Mouse (Mus musculus) liver, embryonic 16.5 days (tissue): ENCODE measurements at regions not wholly inside any gene's neighbourhood (a gene's known extent, or its start where the extent isn't known, plus 50 kb on each side); places are given as distances from the start of the nearest gene placed in this dataset.

Source experiments
- ATAC-seq: fragments of 200-750 bp; cut with Nextera tagmentation; 2 replicates; pipeline ENCODE4 v1.8.0; 2017; ENCODE audit warnings: low read depth, mild to moderate bottlenecking, moderate number of reproducible peaks, moderate library complexity
- H3K27ac ChIP-seq: fragments of 300-500 bp; sonication (generic); 2 replicates; pipeline ENCODE4 v1.5.1; 2014; ENCODE audit warnings: mild to moderate bottlenecking, low read length
- H3K27me3 ChIP-seq: fragments of 300-500 bp; sonication (generic); 2 replicates; pipeline ENCODE4 v1.6.1; 2014; ENCODE audit warnings: low read depth, low read length, mixed read lengths; ENCODE audit not compliant: control insufficient read depth, insufficient read depth
- H3K36me3 ChIP-seq: fragments of 300-500 bp; sonication (generic); 2 replicates; pipeline ENCODE4 v1.6.1; 2014; ENCODE audit warnings: mild to moderate bottlenecking; ENCODE audit not compliant: control insufficient read depth, insufficient read depth
- H3K4me1 ChIP-seq: fragments of 300-500 bp; sonication (generic); 2 replicates; pipeline ENCODE4 v1.6.1; 2014; ENCODE audit warnings: low read depth, low read length, mixed read lengths; ENCODE audit not compliant: control insufficient read depth
- H3K4me2 ChIP-seq: fragments of 300-500 bp; sonication (generic); 2 replicates; pipeline ENCODE4 v1.6.1; 2014; ENCODE audit warnings: low read depth, low read length, mixed read lengths
- H3K4me3 ChIP-seq: fragments of 300-500 bp; sonication (generic); 2 replicates; pipeline ENCODE4 v1.5.1; 2014; ENCODE audit warnings: low read depth, mild to moderate bottlenecking, low read length
- H3K9ac ChIP-seq: fragments of 300-500 bp; sonication (generic); 2 replicates; pipeline ENCODE4 v1.6.1; 2014; ENCODE audit warnings: low read depth, low read length
- H3K9me3 ChIP-seq: fragments of 300-500 bp; sonication (generic); replicated peaks from 2 replicates; pipeline ENCODE4 v1.6.1; 2016; ENCODE audit warnings: low read length; ENCODE audit not compliant: control insufficient read depth
- WGBS: fragments of 180-500 bp; shearing (Covaris S2); extraction: QIAGEN DNeasy Blood & Tissue Kit; methylation state at CpG from one replicate; pipeline ENCODE4 v1.1.7; 2014; ENCODE audit not compliant: insufficient replicate concordance; 5-methylcytosine and 5-hydroxymethylcytosine counted together

DNA sequence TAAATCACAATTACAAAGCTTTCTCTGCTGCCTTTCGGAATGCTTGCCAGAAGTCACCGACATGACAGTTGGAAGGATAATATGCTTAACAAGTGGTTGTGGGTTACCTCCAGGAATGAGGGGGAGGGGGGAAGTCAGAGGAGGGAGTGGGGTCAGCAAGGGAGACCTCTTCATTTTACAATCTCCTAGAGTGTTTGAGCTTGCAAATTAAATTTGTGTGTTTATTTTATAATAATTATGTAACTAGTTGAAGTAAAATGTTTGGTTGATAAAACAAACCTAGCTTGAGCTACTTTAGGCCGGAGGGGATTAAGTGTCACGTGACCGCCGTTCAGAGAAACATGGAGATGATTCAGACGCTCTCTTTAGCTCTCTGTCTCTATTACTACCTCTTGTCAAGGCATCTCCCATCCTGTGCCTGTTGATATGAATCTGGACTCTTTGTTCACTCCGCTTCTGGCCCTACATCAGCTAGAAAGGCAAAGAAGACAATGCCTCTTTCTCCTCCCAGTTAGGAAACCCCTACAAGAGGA lies 227.3 kb upstream of the Irx5 start:
- Histone ChIP-seq H3K9ac (no peak overlapping the region), H3K4me1 (no peaks in the 10 kb centered on the region), H3K36me3 (no peaks in the 10 kb centered on the region), H3K4me3 (no peak overlapping the region), H3K9me3 (no peaks in the 10 kb centered on the region), H3K4me2 (no peak overlapping the region), H3K27me3 (no peaks in the 10 kb centered on the region), H3K27ac (no peak overlapping the region)
- no peak for ATAC-seq
- 60% methylated on average over 8 of the region's 8 CpGs for WGBS

- H3K27me3 ChIP-seq, result no peaks in the 10 kb centered on the region
- H3K27ac ChIP-seq, result no peak overlapping the region
- H3K4me3 ChIP-seq, result no peak overlapping the region
- H3K9me3 ChIP-seq, result no peaks in the 10 kb centered on the region
- ATAC-seq, result no peak
- no peak overlapping the region for H3K4me2 ChIP-seq
- H3K36me3 ChIP-seq, result no peaks in the 10 kb centered on the region
- no peak overlapping the region for H3K9ac ChIP-seq
- H3K4me1 ChIP-seq, result no peaks in the 10 kb centered on the region
- 65% methylated on average over 6 of the region's 6 CpGs for WGBS
These were observed 228.0 kb upstream of the Irx5 start for GRCm38 (mm10) chr8:92129241-92130015.

- Histone ChIP-seq H3K9me3 (no peaks in the 10 kb centered on the region), H3K4me3 (no peak overlapping the region), H3K27ac (no peak overlapping the region), H3K4me2 (no peak overlapping the region), H3K4me1 (no peaks in the 10 kb centered on the region), H3K27me3 (no peaks in the 10 kb centered on the region), H3K36me3 (no peaks in the 10 kb centered on the region), H3K9ac (no peak overlapping the region)
- no peak for ATAC-seq
- whole genome bisulfite sequencing, result 55% methylated on average over 3 of the region's 3 CpGs
These were observed 231.8 kb upstream of the Irx5 start for GRCm38 (mm10) chr8:92125631-92126030.

DNA sequence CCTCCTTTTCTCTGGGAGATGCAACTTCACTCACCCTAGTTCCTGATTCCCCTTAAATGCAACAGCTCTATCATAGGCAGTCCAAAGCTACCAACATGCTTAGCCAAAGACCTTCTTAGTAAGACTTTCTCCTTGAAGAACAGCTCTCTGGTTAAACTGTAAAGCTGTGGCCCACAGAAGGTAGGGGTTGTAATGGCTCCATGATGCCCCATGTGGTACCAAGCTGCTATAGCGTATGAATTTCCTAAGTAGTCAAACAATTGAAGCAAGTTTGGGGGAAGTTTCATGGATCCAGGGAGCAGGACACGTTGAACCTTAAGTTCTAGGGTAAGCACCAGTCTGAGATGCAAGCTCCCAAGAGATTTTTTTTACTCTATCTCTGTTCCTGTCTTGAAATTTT lies 236.1 kb upstream of the Irx5 start:
- H3K36me3 ChIP-seq, result no peaks in the 10 kb centered on the region
- no peak overlapping the region for H3K4me2 ChIP-seq
- H3K9me3 ChIP-seq, result no peaks in the 10 kb centered on the region
- no peak for ATAC-seq
- no peak overlapping the region for H3K9ac ChIP-seq
- H3K4me3 ChIP-seq, result no peak overlapping the region
- H3K4me1 ChIP-seq, result no peaks in the 10 kb centered on the region
- no peaks in the 10 kb centered on the region for H3K27me3 ChIP-seq
- no peak overlapping the region for H3K27ac ChIP-seq
- WGBS, result 33% methylated on average over 2 of the region's 2 CpGs

DNA sequence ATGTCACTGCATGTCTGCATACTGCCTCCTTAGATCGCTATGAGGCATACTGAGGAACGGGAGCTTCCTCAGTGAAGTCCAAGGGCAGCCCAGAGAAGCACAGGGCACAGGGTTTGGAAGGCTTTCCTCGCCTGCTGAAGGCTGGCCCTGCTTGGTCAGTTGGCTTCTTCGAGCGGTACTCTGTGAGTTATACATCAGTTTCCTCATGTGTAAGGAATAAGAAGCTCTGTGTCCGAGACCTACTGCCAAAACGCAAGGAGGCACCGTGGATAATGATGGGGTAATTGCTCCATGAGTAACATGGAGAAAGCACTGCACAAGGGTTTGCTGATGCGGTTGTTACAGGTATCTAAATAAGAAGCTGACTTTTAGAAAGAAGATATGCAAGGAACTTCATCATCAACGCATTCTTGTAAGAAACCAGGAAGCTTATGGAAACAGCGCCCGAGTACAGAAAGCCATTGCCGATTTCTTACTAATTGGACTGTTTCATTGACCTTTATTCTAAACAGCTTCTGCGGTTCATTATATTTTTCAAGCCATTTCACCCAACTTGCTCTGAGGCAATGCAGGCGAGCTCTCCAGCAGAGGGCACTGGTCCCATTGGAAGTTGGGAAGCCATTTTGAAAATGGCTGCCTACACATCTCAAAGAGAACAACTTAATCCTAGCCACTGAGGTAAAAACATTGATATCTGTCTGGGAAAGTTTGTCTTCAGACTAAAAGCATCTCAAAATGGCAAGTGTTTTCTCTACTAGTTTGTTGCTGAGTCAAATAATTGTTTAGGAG lies 241.8 kb upstream of the Irx5 start:
- H3K9ac ChIP-seq, result no peak overlapping the region
- no peak overlapping the region for H3K4me3 ChIP-seq
- H3K4me2 ChIP-seq, result no peak overlapping the region
- H3K4me1 ChIP-seq, result no peaks in the 10 kb centered on the region
- no peaks in the 10 kb centered on the region for H3K36me3 ChIP-seq
- 0 out of 2 replicates have a peak, but pooled peaks cover 2% of the 10 kb centered on the region for H3K27me3 ChIP-seq
- H3K9me3 ChIP-seq, result no peaks in the 10 kb centered on the region
- no peak for ATAC-seq
- H3K27ac ChIP-seq, result no peak overlapping the region
- 76% methylated on average over 15 of the region's 15 CpGs for WGBS

GRCm38 (mm10) chr8:92114311-92115275 lies 242.8 kb upstream of the Irx5 start:
- Histone ChIP-seq H3K4me1 (no peaks in the 10 kb centered on the region), H3K27ac (no peak overlapping the region), H3K9ac (no peak overlapping the region), H3K36me3 (no peaks in the 10 kb centered on the region), H3K27me3 (0 out of 2 replicates have a peak, but pooled peaks cover 2% of the 10 kb centered on the region), H3K4me3 (no peak overlapping the region), H3K9me3 (no peaks in the 10 kb centered on the region), H3K4me2 (no peak overlapping the region)
- ATAC-seq, result no peak
- WGBS, result 52% methylated on average over 22 of the region's 22 CpGs

DNA sequence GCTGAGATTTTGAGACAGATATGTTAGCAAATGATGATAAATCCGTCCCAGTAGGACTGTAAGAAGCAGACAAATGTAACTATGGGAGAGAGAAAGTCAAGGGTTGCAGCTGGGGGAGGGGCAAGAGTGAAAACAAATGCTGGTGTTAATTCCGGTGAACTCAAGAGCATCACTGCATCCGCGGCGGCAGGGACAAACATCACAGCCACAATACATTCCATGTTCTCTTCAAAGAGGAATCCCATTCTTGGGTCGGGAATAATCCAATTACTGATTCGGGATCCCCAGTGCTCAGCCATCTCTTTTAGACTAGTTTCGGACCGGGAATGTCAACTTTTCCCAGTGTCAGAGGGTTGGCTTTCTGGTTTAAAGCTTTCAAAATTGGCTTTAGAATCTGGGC lies 243.5 kb upstream of the Irx5 start:
- whole genome bisulfite sequencing, result 22% methylated on average over 9 of the region's 9 CpGs
- no peaks in the 10 kb centered on the region for H3K4me1 ChIP-seq
- no peaks in the 10 kb centered on the region for H3K9me3 ChIP-seq
- H3K9ac ChIP-seq, result no peak overlapping the region
- 0 out of 2 replicates have a peak, but pooled peaks cover 2% of the 10 kb centered on the region for H3K27me3 ChIP-seq
- no peak overlapping the region for H3K4me3 ChIP-seq
- H3K36me3 ChIP-seq, result no peaks in the 10 kb centered on the region
- ATAC-seq, result no peak
- H3K27ac ChIP-seq, result no peak overlapping the region
- no peak overlapping the region for H3K4me2 ChIP-seq

DNA sequence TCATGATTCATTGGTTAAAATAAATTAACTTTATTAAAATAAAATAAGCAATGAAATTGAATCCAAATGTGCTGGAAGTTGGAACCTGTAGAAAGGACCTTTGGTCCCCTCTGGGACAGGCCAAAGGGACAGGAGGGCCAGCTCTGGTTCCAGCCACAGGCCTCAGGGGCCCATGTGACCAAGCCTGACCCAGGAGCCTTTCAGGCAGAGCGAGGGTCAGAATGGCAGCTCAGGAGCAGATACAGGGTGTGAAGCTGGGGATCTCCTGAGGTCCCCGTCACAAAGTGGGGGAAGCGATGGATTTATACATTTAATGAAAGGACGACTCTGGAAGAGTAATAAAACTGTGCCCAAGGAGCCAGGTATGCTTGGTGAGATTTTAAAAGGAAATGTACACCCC lies 244.0 kb upstream of the Irx5 start:
- Histone ChIP-seq H3K9me3 (no peaks in the 10 kb centered on the region), H3K4me1 (no peaks in the 10 kb centered on the region), H3K9ac (no peak overlapping the region), H3K4me3 (no peak overlapping the region), H3K27me3 (0 out of 2 replicates have a peak, but pooled peaks cover 2% of the 10 kb centered on the region), H3K27ac (no peak overlapping the region), H3K4me2 (no peak overlapping the region), H3K36me3 (no peaks in the 10 kb centered on the region)
- no peak for ATAC-seq
- 48% methylated on average over 4 of the region's 4 CpGs for WGBS
